Mouse (Mus musculus) frontal cortex, postnatal 25 days (tissue): ENCODE data around the gene Cpne9.
A peak's percentile ranks its signal among the peaks of the same experiment; 100 is the strongest.

Source experiments
- DNase-seq, 2 experiments: peaks; one replicate each; pipeline ENCODE4 v3.0.0; 2022; ENCODE audit warnings: low spot score in 2 of 2

Gene Cpne9

GRCm38 (mm10) chr6:113282101-113282802 lies at the start of gene Cpne9:
Gene Cpne9, plus strand, starts transcription at chr6:113282307.
- DNase-seq = peak; percentile 24 to 40

GRCm38 (mm10) chr6:113235141-113235540 lies 47.0 kb upstream of the Cpne9 start:
- DNase-seq = no peak

GRCm38 (mm10) chr6:113237542-113238270 lies 44.4 kb upstream of the Cpne9 start, which contains the start of gene Mtmr14:
Gene Mtmr14, plus strand, starts transcription at chr6:113237843.
- peak; percentile 98 for DNase-seq

GRCm38 (mm10) chr6:113238442-113238841 lies 43.7 kb upstream of the Cpne9 start:
- DNase-seq = no peak

GRCm38 (mm10) chr6:113242753-113243152 lies 39.4 kb upstream of the Cpne9 start:
- DNase-seq = no peak

GRCm38 (mm10) chr6:113245585-113245984 lies 36.5 kb upstream of the Cpne9 start:
- DNase-seq = no peak

GRCm38 (mm10) chr6:113250786-113251185 lies 31.3 kb upstream of the Cpne9 start:
- DNase-seq = no peak

- no peak for DNase-seq
These were observed 30.2 kb upstream of the Cpne9 start for GRCm38 (mm10) chr6:113251921-113252320.

GRCm38 (mm10) chr6:113254899-113255298 lies 27.2 kb upstream of the Cpne9 start:
- DNase-seq = no peak

- no peak for DNase-seq
These were observed 20.8 kb upstream of the Cpne9 start for GRCm38 (mm10) chr6:113261174-113261858.

- DNase-seq = no peak
These were observed 18.6 kb upstream of the Cpne9 start for GRCm38 (mm10) chr6:113263531-113263930.

GRCm38 (mm10) chr6:113264429-113264828 lies 17.7 kb upstream of the Cpne9 start:
- DNase-seq = no peak

- no peak for DNase-seq
These were observed 15.0 kb upstream of the Cpne9 start for GRCm38 (mm10) chr6:113266996-113267655.

GRCm38 (mm10) chr6:113267988-113268387 lies 14.1 kb upstream of the Cpne9 start:
- DNase-seq = no peak

- no peak for DNase-seq
These were observed 9.7 kb upstream of the Cpne9 start for GRCm38 (mm10) chr6:113272365-113272764.

- DNase-seq = no peak
These were observed 5.3 kb upstream of the Cpne9 start for GRCm38 (mm10) chr6:113276846-113277245.

- no peak for DNase-seq
These were observed 431 bp upstream of the Cpne9 start for GRCm38 (mm10) chr6:113281676-113282075.

GRCm38 (mm10) chr6:113282969-113283368 lies 862 bp downstream of the Cpne9 start:
- DNase-seq = no peak

GRCm38 (mm10) chr6:113283500-113283899 lies 1.4 kb downstream of the Cpne9 start:
- DNase-seq = no peak

- no peak for DNase-seq
These were observed 2.8 kb downstream of the Cpne9 start for GRCm38 (mm10) chr6:113284931-113285330.

- no peak for DNase-seq
These were observed 4.2 kb downstream of the Cpne9 start for GRCm38 (mm10) chr6:113286316-113286715.

GRCm38 (mm10) chr6:113287236-113287635 lies 5.1 kb downstream of the Cpne9 start:
- DNase-seq = peak in 1 of 2 experiments; percentile 29
